Mouse (Mus musculus) olfactory bulb, adult 2 months (tissue): ENCODE measurements around the gene Zfp879. TPM values are rescaled to one million over a fixed set of nuclear protein-coding genes. Genes with fewer than 3 reads are reported as not detected.

Experiments
- H3K27ac ChIP-seq: fragments of 200-500 bp; 2 replicates; pipeline ENCODE4 v1.5.1; 2012; ENCODE audit warnings: low read depth, low read length; ENCODE audit not compliant: insufficient read depth
- H3K4me1 ChIP-seq: fragments of 200-500 bp; 2 replicates; pipeline ENCODE4 v1.6.1; 2012; ENCODE audit warnings: low read length; ENCODE audit not compliant: control insufficient read depth, insufficient read depth
- H3K4me3 ChIP-seq: fragments of 200-500 bp; 2 replicates; pipeline ENCODE4 v1.5.1; 2012; ENCODE audit warnings: mild to moderate bottlenecking, low read depth, low read length, moderate library complexity; ENCODE audit not compliant: insufficient read depth
- CTCF ChIP-seq: fragments of 200-500 bp; IDR thresholded peaks from 2 replicates; pipeline ENCODE4 v1.5.1; 2012; ENCODE audit warnings: low read depth, mild to moderate bottlenecking, low read length, moderate library complexity; ENCODE audit not compliant: insufficient read depth
- POLR2A ChIP-seq: fragments of 200-500 bp; IDR thresholded peaks from 2 replicates; pipeline ENCODE4 v1.6.1; 2012; ENCODE audit warnings: mild to moderate bottlenecking, low read depth, low read length, moderate library complexity; ENCODE audit not compliant: insufficient read depth
- WGBS: fragments of 180-500 bp; shearing (Covaris S2); methylation state at CpG from one replicate; pipeline ENCODE4 v1.1.7; 2018; 5-methylcytosine and 5-hydroxymethylcytosine counted together
- polyA plus RNA-seq: library from polyadenylated mRNA; stranded (reverse); fragments of >200 nt; gene quantifications from 2 replicates; pipeline ENCODE4 v1.2.4, GENCODE M21; 2012; ENCODE audit warnings: low replicate concordance; ENCODE audit not compliant: missing spikeins, insufficient read depth, insufficient read length

Zfp879 gene
- polyA plus RNA-seq, 1 experiment = not detected

GRCm38 (mm10) chr11:50797674-50798073, 43.7 kb downstream of the Zfp879 start:
- 61% methylated on average over 11 of the region's 11 CpGs for WGBS

More at GRCm38 (mm10) chr11:50797674-50798073, 43.7 kb downstream of the Zfp879 start:
- Histone ChIP-seq H3K27ac (no peak overlapping the region), H3K4me3 (no peak overlapping the region), H3K4me1 (peaks cover 5% of the 10 kb centered on the region)
- TF ChIP-seq POLR2A = no peak
- no peak for TF ChIP-seq CTCF

Other genes with a start within 250 kb of the Zfp879 start
- not detected in 2 replicates for gene Adamts2, start 239.5 kb downstream of the Zfp879 start, polyA plus RNA-seq
- gene Zfp354c, start 13.8 kb downstream of the Zfp879 start, polyA plus RNA-seq = not detected in 2 replicates
- gene Grm6, start 9.1 kb upstream of the Zfp879 start, polyA plus RNA-seq = not detected in 2 replicates
- not detected in 2 replicates for gene Zfp454, start 46.1 kb upstream of the Zfp879 start, polyA plus RNA-seq
- gene Zfp2, start 74.6 kb upstream of the Zfp879 start, polyA plus RNA-seq = not detected in 2 replicates
- gene Zfp354b, start 90.1 kb upstream of the Zfp879 start, polyA plus RNA-seq = not detected in 2 replicates
- gene 4933414I15Rik, start 102.2 kb upstream of the Zfp879 start, polyA plus RNA-seq = not detected in 2 replicates
- gene Prop1, start 112.2 kb upstream of the Zfp879 start, polyA plus RNA-seq = not detected in 2 replicates
- gene Olfr1378, start 125.0 kb upstream of the Zfp879 start, polyA plus RNA-seq = not detected in 2 replicates
- gene Olfr1377, start 140.4 kb upstream of the Zfp879 start, polyA plus RNA-seq = not detected in 2 replicates
- not detected in 2 replicates for gene Olfr51, start 162.0 kb upstream of the Zfp879 start, polyA plus RNA-seq
- not detected in 2 replicates for gene Olfr54, start 172.7 kb upstream of the Zfp879 start, polyA plus RNA-seq
- not detected in 2 replicates for gene Olfr1375, start 206.6 kb upstream of the Zfp879 start, polyA plus RNA-seq
- gene Zfp354a, start 217.7 kb upstream of the Zfp879 start, polyA plus RNA-seq = not detected in 2 replicates